Mouse (Mus musculus) heart, embryonic 16.5 days (tissue): ENCODE data around the gene Olfr1442. TPM values are rescaled to one million over a fixed set of nuclear protein-coding genes. Genes with fewer than 3 reads are reported as not detected.
"Not testable (repeated sequence)": the region's sequence is repeated elsewhere in the genome, so short reads cannot be mapped to it uniquely, and the experiment has no call there.

Experiments used
- ATAC-seq: fragments of 200-750 bp; cut with Nextera tagmentation; replicated peaks from 2 replicates; pipeline ENCODE4 v1.8.0; 2017; ENCODE audit warnings: moderate number of reproducible peaks; ENCODE audit not compliant: insufficient read depth, low FRiP score; ENCODE audit errors: extremely low read depth
- H3K27ac ChIP-seq: fragments of 300-500 bp; sonication (generic); 2 replicates; pipeline ENCODE4 v1.5.1; 2014; ENCODE audit warnings: mild to moderate bottlenecking, low read length, control low read depth, moderate library complexity
- H3K27me3 ChIP-seq: fragments of 300-500 bp; sonication (generic); 2 replicates; pipeline ENCODE4 v1.6.1; 2014; ENCODE audit warnings: low read length, mixed read lengths; ENCODE audit not compliant: control insufficient read depth, insufficient read depth
- H3K36me3 ChIP-seq: fragments of 300-500 bp; sonication (generic); 2 replicates; pipeline ENCODE4 v1.6.1; 2014; ENCODE audit not compliant: control insufficient read depth, insufficient read depth
- H3K4me1 ChIP-seq: fragments of 300-500 bp; sonication (generic); 2 replicates; pipeline ENCODE4 v1.6.1; 2014; ENCODE audit warnings: low read length, mixed read lengths; ENCODE audit not compliant: control insufficient read depth, insufficient read depth
- H3K4me2 ChIP-seq: fragments of 300-500 bp; sonication (generic); 2 replicates; pipeline ENCODE4 v1.6.1; 2014; ENCODE audit warnings: low read depth, mild to moderate bottlenecking, control low read depth, low read length
- H3K4me3 ChIP-seq: fragments of 300-500 bp; sonication (generic); 2 replicates; pipeline ENCODE4 v1.5.1; 2014; ENCODE audit warnings: mild to moderate bottlenecking, control low read depth, low read length
- H3K9ac ChIP-seq: fragments of 300-500 bp; sonication (generic); 2 replicates; pipeline ENCODE4 v1.6.1; 2014; ENCODE audit warnings: low read length, control low read depth
- H3K9me3 ChIP-seq: fragments of 300-500 bp; sonication (generic); replicated peaks from 2 replicates; pipeline ENCODE4 v1.6.1; 2016; ENCODE audit warnings: low read length; ENCODE audit not compliant: control insufficient read depth
- WGBS: fragments of 180-500 bp; shearing (Covaris S2); extraction: QIAGEN DNeasy Blood & Tissue Kit; methylation state at CpG from one replicate; pipeline ENCODE4 v1.1.7; 2014; 5-methylcytosine and 5-hydroxymethylcytosine counted together
- polyA plus RNA-seq: library from polyadenylated mRNA; unstranded; fragments of >200 nt; fragmentation: Nextera tagmentation; extraction: Ambion mirVana; gene quantifications from 2 replicates; pipeline ENCODE4 v1.2.1, GENCODE M21; 2015

Olfr1442 gene
- polyA plus RNA-seq, 1 experiment from 2014 or later, result not detected

- Histone ChIP-seq H3K36me3 (no peaks in the 10 kb centered on the region), H3K4me3 (no peak within 1 kb of the TSS), H3K27ac (no peak within 1 kb of the TSS), H3K4me1 (no peaks in the 10 kb centered on the region), H3K9me3 (no peaks in the 10 kb centered on the region), H3K9ac (no peak within 1 kb of the TSS), H3K4me2 (no peak within 1 kb of the TSS), H3K27me3 (no peaks in the 10 kb centered on the region)
- WGBS, result 53% methylated on average over 3 of the region's 3 CpGs
- ATAC-seq, result no peak
These were observed 7.6 kb downstream of the Olfr1442 start, which contains the start of gene Olfr1443 for GRCm38 (mm10) chr19:12677812-12678211. TSS of gene Olfr1443 (plus strand) at chr19:12678112.

GRCm38 (mm10) chr19:12684638-12685037, 14.4 kb downstream of the Olfr1442 start:
- Histone ChIP-seq H3K4me2 (no peak overlapping the region), H3K27me3 (no peaks in the 10 kb centered on the region), H3K9ac (no peak overlapping the region), H3K4me3 (no peak overlapping the region), H3K27ac (no peak overlapping the region), H3K4me1 (no peaks in the 10 kb centered on the region), H3K9me3 (no peaks in the 10 kb centered on the region), H3K36me3 (no peaks in the 10 kb centered on the region)
- ATAC-seq, result no peak

GRCm38 (mm10) chr19:12685231-12685630, 15.0 kb downstream of the Olfr1442 start:
- Histone ChIP-seq H3K9ac (no peak overlapping the region), H3K27ac (no peak overlapping the region), H3K4me1 (no peaks in the 10 kb centered on the region), H3K4me2 (no peak overlapping the region), H3K4me3 (no peak overlapping the region), H3K27me3 (no peaks in the 10 kb centered on the region), H3K9me3 (no peaks in the 10 kb centered on the region), H3K36me3 (no peaks in the 10 kb centered on the region)
- ATAC-seq, result no peak

GRCm38 (mm10) chr19:12695590-12695989, 25.4 kb downstream of the Olfr1442 start, which contains the start of gene Keg1:
TSS of gene Keg1 (plus strand) at chr19:12695786.
- H3K36me3 ChIP-seq, result no peaks in the 10 kb centered on the region
- H3K4me3 ChIP-seq, result no peak within 1 kb of the TSS
- no peaks in the 10 kb centered on the region for H3K4me1 ChIP-seq
- H3K4me2 ChIP-seq, result no peak within 1 kb of the TSS
- no peaks in the 10 kb centered on the region for H3K9me3 ChIP-seq
- H3K27ac ChIP-seq, result no peak within 1 kb of the TSS
- no peak for ATAC-seq
- H3K9ac ChIP-seq, result no peak within 1 kb of the TSS
- H3K27me3 ChIP-seq, result no peaks in the 10 kb centered on the region
- WGBS, result 71% methylated on average over 3 of the region's 3 CpGs

- H3K36me3 ChIP-seq, result no peaks in the 10 kb centered on the region
- H3K4me3 ChIP-seq, result no peak overlapping the region
- H3K9ac ChIP-seq, result no peak overlapping the region
- H3K4me2 ChIP-seq, result no peak overlapping the region
- H3K9me3 ChIP-seq, result no peaks in the 10 kb centered on the region
- H3K27me3 ChIP-seq, result no peaks in the 10 kb centered on the region
- ATAC-seq, result no peak
- H3K27ac ChIP-seq, result no peak overlapping the region
- no peaks in the 10 kb centered on the region for H3K4me1 ChIP-seq
These were observed 26.0 kb downstream of the Olfr1442 start for GRCm38 (mm10) chr19:12696221-12696620.

GRCm38 (mm10) chr19:12708458-12708857, 38.2 kb downstream of the Olfr1442 start:
- Histone ChIP-seq H3K4me1 (no peaks in the 10 kb centered on the region), H3K27me3 (no peaks in the 10 kb centered on the region), H3K4me3 (no peak overlapping the region), H3K36me3 (no peaks in the 10 kb centered on the region), H3K9ac (no peak overlapping the region), H3K9me3 (no peaks in the 10 kb centered on the region), H3K27ac (no peak overlapping the region), H3K4me2 (no peak overlapping the region)
- no peak for ATAC-seq
- WGBS, result 73% methylated on average over 2 of the region's 2 CpGs

- H3K4me3 ChIP-seq, result no peak overlapping the region
- no peak overlapping the region for H3K9ac ChIP-seq
- no peak for ATAC-seq
- no peak overlapping the region for H3K4me2 ChIP-seq
- no peaks in the 10 kb centered on the region for H3K4me1 ChIP-seq
- H3K36me3 ChIP-seq, result no peaks in the 10 kb centered on the region
- H3K27ac ChIP-seq, result no peak overlapping the region
- no peaks in the 10 kb centered on the region for H3K27me3 ChIP-seq
- H3K9me3 ChIP-seq, result no peaks in the 10 kb centered on the region
These were observed 38.7 kb downstream of the Olfr1442 start for GRCm38 (mm10) chr19:12708986-12709385.

- Histone ChIP-seq H3K4me2 (no peak overlapping the region), H3K4me3 (no peak overlapping the region), H3K9me3 (no peaks in the 10 kb centered on the region), H3K36me3 (no peaks in the 10 kb centered on the region), H3K9ac (no peak overlapping the region), H3K27ac (no peak overlapping the region), H3K27me3 (no peaks in the 10 kb centered on the region), H3K4me1 (no peaks in the 10 kb centered on the region)
- no peak for ATAC-seq
- 83% methylated on average over 6 of the region's 6 CpGs for WGBS
These were observed 49.0 kb downstream of the Olfr1442 start for GRCm38 (mm10) chr19:12719189-12719588.

- no peaks in the 10 kb centered on the region for H3K9me3 ChIP-seq
- no peak overlapping the region for H3K27ac ChIP-seq
- no peak overlapping the region for H3K4me2 ChIP-seq
- H3K9ac ChIP-seq, result no peak overlapping the region
- H3K4me3 ChIP-seq, result no peak overlapping the region
- 47% methylated on average over 2 of the region's 2 CpGs for WGBS
- H3K36me3 ChIP-seq, result no peaks in the 10 kb centered on the region
- ATAC-seq, result no peak
- no peaks in the 10 kb centered on the region for H3K4me1 ChIP-seq
- no peaks in the 10 kb centered on the region for H3K27me3 ChIP-seq
These were observed 50.2 kb downstream of the Olfr1442 start for GRCm38 (mm10) chr19:12720463-12720862.

- H3K4me1 ChIP-seq, H3K9ac ChIP-seq, ATAC-seq, H3K27ac ChIP-seq, H3K27me3 ChIP-seq, H3K4me2 ChIP-seq, H3K4me3 ChIP-seq, H3K36me3 ChIP-seq, H3K9me3 ChIP-seq: not testable (repeated sequence)
- WGBS, result 81% methylated on average over 5 of the region's 5 CpGs
These were observed 50.7 kb downstream of the Olfr1442 start for GRCm38 (mm10) chr19:12720919-12721318.
